Comparison of ENCODE assay signal across 29 mouse cellular contexts in the genomic region with DNA sequence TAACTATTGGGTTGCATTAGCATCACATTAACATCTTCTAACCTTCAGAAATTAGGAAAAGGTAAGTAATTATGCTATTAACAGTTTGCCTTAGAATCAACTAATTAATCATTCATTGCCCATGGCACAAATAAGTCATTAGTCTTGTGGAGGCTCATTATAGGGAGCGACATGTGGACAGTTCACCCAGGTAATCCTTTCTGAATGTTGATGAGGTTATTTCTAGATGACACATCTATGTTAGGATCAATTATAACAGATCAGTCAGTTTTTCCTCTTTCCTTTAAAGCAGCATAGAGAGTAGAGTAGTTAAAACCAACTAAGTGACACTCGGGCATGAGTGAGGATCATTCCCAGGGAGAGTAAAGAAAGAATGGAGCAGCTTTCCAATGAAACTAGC.
"Had no signal": no experiment of that assay in that cellular context is flagged by ENCODE, and none has a peak within 500 bp of the region (broad histone marks: within the 10 kb centered on the region; RNA-seq: fewer than 3 reads in every experiment).

No protein-coding gene starts in this region.

- H3K27me3 ChIP-seq: heart, embryonic 13.5 days; heart, embryonic 15.5 days; hindbrain, embryonic 13.5 days; hindbrain, embryonic 15.5 days; kidney, embryonic 15.5 days; limb, embryonic 12.5 days; liver, embryonic 13.5 days; liver, embryonic 15.5 days had no signal

- H3K36me3 ChIP-seq: heart, embryonic 13.5 days; heart, embryonic 15.5 days; hindbrain, embryonic 13.5 days; hindbrain, embryonic 15.5 days; kidney, embryonic 15.5 days; limb, embryonic 10.5 days; limb, embryonic 12.5 days; liver, embryonic 13.5 days; liver, embryonic 15.5 days had no signal

- H3K9ac ChIP-seq: heart, embryonic 13.5 days; heart, embryonic 15.5 days; hindbrain, embryonic 13.5 days; hindbrain, embryonic 15.5 days; kidney, embryonic 15.5 days; limb, embryonic 12.5 days; liver, embryonic 13.5 days; liver, embryonic 15.5 days; liver, postnatal 0 days had no signal

- H3K9me3 ChIP-seq: heart, embryonic 13.5 days; heart, embryonic 15.5 days; hindbrain, embryonic 13.5 days; hindbrain, embryonic 15.5 days; kidney, embryonic 15.5 days; limb, embryonic 10.5 days; limb, embryonic 12.5 days; liver, embryonic 13.5 days; liver, embryonic 15.5 days had no signal

- H3K4me1 ChIP-seq: heart, embryonic 13.5 days; heart, embryonic 15.5 days; hindbrain, embryonic 13.5 days; hindbrain, embryonic 15.5 days; kidney, embryonic 15.5 days; limb, embryonic 10.5 days; limb, embryonic 12.5 days; liver, embryonic 13.5 days; liver, embryonic 15.5 days had no signal

- H3K4me2 ChIP-seq: heart, embryonic 11.5 days; heart, embryonic 13.5 days; heart, embryonic 15.5 days; hindbrain, embryonic 13.5 days; hindbrain, embryonic 15.5 days; kidney, embryonic 15.5 days; limb, embryonic 12.5 days; liver, embryonic 11.5 days; liver, embryonic 13.5 days; liver, embryonic 15.5 days had no signal

- DNase-seq: gastrocnemius, postnatal 14 days; gastrocnemius, postnatal 36 days; heart, adult 11 months; heart, adult 2 months; heart, postnatal 14 days; heart, postnatal 36 days; kidney, adult 11 months; kidney, adult 2 months; kidney, adult 9 months; kidney, postnatal 14 days; kidney, postnatal 36 days; liver; liver, embryonic 13.5 days; liver, postnatal 0 days had no signal

- ATAC-seq: hindbrain, postnatal 0 days; intestine, embryonic 16.5 days; liver, postnatal 0 days had no signal

- H3K4me3 ChIP-seq: heart, adult 2 months; heart, embryonic 13.5 days; heart, embryonic 15.5 days; hindbrain, embryonic 13.5 days; hindbrain, embryonic 15.5 days; kidney, embryonic 15.5 days; layer of hippocampus, adult 2 months; left cerebral cortex, adult 2 months; limb, embryonic 10.5 days; limb, embryonic 12.5 days; liver, embryonic 13.5 days; liver, embryonic 15.5 days had no signal

- H3K27ac ChIP-seq: heart, adult 2 months; heart, embryonic 13.5 days; heart, embryonic 15.5 days; hindbrain, embryonic 13.5 days; hindbrain, embryonic 15.5 days; hindbrain, postnatal 0 days; kidney, embryonic 15.5 days; kidney, postnatal 0 days; layer of hippocampus, adult 2 months; left cerebral cortex, adult 2 months; limb, embryonic 10.5 days; limb, embryonic 12.5 days; liver, embryonic 13.5 days; liver, embryonic 15.5 days had no signal
